Mouse (Mus musculus) G1E (cell line): Measurements from ENCODE around the gene P2ry2. TPM values are rescaled to one million over a fixed set of nuclear protein-coding genes. Genes with fewer than 3 reads are reported as not detected.

Source experiments
- ATAC-seq: 2 replicates; pipeline ENCODE4 v1.8.0; 2016; ENCODE audit warnings: mild to moderate bottlenecking; ENCODE audit not compliant: insufficient number of reproducible peaks, poor library complexity, low FRiP score, severe bottlenecking; ENCODE audit errors: extremely low read depth
- DNase-seq: peaks from one replicate; pipeline ENCODE4 v3.0.0; 2012; ENCODE audit warnings: low spot score
- H3K27me3 ChIP-seq: 2 replicates; pipeline ENCODE4 v1.6.1; 2012; ENCODE audit warnings: mild to moderate bottlenecking, low read length, inconsistent platforms; ENCODE audit not compliant: insufficient read depth
- H3K36me3 ChIP-seq: replicated peaks from 2 replicates; pipeline ENCODE3; 2012; ENCODE audit warnings: mild to moderate bottlenecking, inconsistent platforms
- H3K4me1 ChIP-seq: 2 replicates; pipeline ENCODE4 v1.6.1; 2012; ENCODE audit warnings: low read depth, low read length, inconsistent platforms, mixed read lengths; ENCODE audit not compliant: insufficient read depth
- H3K4me3 ChIP-seq: 2 replicates; pipeline ENCODE4 v1.5.1; 2012; ENCODE audit warnings: low read depth, mild to moderate bottlenecking, inconsistent platforms, low read length, moderate library complexity, mixed read lengths
- H3K9me3 ChIP-seq: replicated peaks from 2 replicates; pipeline ENCODE4 v1.6.1; 2012; ENCODE audit warnings: inconsistent platforms
- CTCF ChIP-seq: IDR thresholded peaks from 2 replicates; pipeline ENCODE4 v1.5.1; 2012; ENCODE audit warnings: low read depth, low read length, inconsistent platforms, mixed read lengths
- GATA1 ChIP-seq: IDR thresholded peaks from 2 replicates; pipeline ENCODE4 v1.6.1; 2012; ENCODE audit warnings: borderline replicate concordance, low read length, inconsistent platforms, mixed read lengths
- GATA2 ChIP-seq: IDR thresholded peaks from 2 replicates; pipeline ENCODE4 v1.6.1; 2012; ENCODE audit warnings: low read depth, low read length, inconsistent platforms, borderline replicate concordance
- POLR2AphosphoS5 ChIP-seq: IDR thresholded peaks from 2 replicates; pipeline ENCODE4 v1.6.1; 2012; ENCODE audit warnings: low read depth, low read length, inconsistent platforms; ENCODE audit not compliant: insufficient replicate concordance
- TAL1 ChIP-seq: conservative IDR thresholded peaks from 2 replicates; pipeline ENCODE4 v1.6.1; 2012; ENCODE audit warnings: low read depth, low read length, inconsistent platforms, mixed read lengths
- polyA plus RNA-seq: library from polyadenylated mRNA; stranded (reverse); fragments of >175 nt; gene quantifications from 2 replicates; pipeline ENCODE4 v1.2.3, GENCODE M21; 2012
- total RNA-seq, 2 experiments: library from RNA; stranded (forward) in 1 of 2; stranded (reverse) in 1 of 2; fragments of 200-1000 nt in 1 of 2; fragments of >200 nt in 1 of 2; fragmentation: Nextera tagmentation in 1 of 2; gene quantifications; 2 replicates each; pipeline ENCODE4 v1.2.3; 2014 to 2017

The P2ry2 gene
- total and polyA plus RNA-seq, 3 experiments, result 0.27 TPM; not detected in 2

DNA sequence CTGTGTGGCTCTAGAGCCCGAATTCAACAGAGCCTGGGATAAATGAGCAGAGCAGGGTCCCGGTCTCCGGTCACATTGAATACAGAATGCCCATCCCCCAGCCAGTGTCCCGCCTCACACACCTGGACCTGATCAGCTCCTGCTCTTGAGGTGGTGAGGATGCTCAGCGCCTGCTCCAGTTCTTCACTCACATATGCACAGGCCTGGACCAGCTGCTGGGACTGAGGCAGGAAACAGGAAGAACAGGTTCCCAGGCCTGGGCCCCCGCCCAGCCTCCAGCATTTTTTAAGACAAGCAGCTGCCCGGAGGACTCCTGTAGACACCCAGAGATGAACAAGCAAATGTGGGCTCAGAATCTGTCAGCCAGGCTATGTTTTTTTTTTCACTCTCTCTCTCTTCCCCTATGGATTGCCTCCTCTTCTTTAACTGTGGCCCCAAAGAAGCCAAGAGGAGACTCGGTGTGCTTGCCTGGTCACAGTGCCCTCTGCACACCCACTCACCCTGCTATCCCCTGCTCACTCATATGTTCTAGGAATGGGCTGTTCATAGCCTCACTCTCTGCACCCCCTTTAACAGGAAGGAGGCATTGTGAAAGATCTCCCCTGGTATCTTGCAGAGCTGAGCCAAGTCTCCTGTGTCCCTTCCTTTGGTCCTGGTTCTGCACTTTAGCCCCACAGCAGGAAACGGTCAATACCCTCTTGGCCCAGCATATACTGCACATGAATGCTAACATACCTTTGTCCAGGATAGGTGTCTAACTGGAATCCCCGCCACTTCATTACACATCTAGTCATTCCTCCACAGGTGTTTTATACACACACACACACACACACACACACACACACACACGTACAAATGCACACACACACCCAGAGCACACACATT lies 9.0 kb downstream of the P2ry2 start:
- DNase-seq (no peak), ATAC-seq (no peak)
- Histone ChIP-seq H3K4me3 (no peak overlapping the region), H3K36me3 (no peaks in the 10 kb centered on the region), H3K27me3 (peaks cover 14% of the 10 kb centered on the region), H3K9me3 (no peaks in the 10 kb centered on the region), H3K4me1 (no peaks in the 10 kb centered on the region)
- TF ChIP-seq TAL1 (no peak), GATA2 (no peak), POLR2AphosphoS5 (no peak), CTCF (no peak), GATA1 (no peak)

- H3K9me3 ChIP-seq, result no peaks in the 10 kb centered on the region
- H3K36me3 ChIP-seq, result no peaks in the 10 kb centered on the region
- peaks cover 20% of the 10 kb centered on the region for H3K27me3 ChIP-seq
- no peak for ATAC-seq
- H3K4me3 ChIP-seq, result no peak overlapping the region
- DNase-seq, result no peak
- H3K4me1 ChIP-seq, result no peaks in the 10 kb centered on the region
- TF ChIP-seq TAL1 (no peak), GATA1 (no peak), POLR2AphosphoS5 (no peak), GATA2 (no peak), CTCF (no peak)
Observed at GRCm38 (mm10) chr7:101002274-101002673, 10.4 kb downstream of the P2ry2 start.

- DNase-seq, result no peak
Observed at GRCm38 (mm10) chr7:100999623-101000022, 13.0 kb downstream of the P2ry2 start.

GRCm38 (mm10) chr7:100998578-100998960 lies 14.1 kb downstream of the P2ry2 start:
- Histone ChIP-seq H3K4me3 (no peak overlapping the region), H3K9me3 (no peaks in the 10 kb centered on the region), H3K36me3 (no peaks in the 10 kb centered on the region), H3K27me3 (peaks cover 14% of the 10 kb centered on the region), H3K4me1 (no peaks in the 10 kb centered on the region)
- no peak for DNase-seq
- no peak for ATAC-seq
- TF ChIP-seq CTCF, result no peak
- no peak for TF ChIP-seq GATA1
- TF ChIP-seq POLR2AphosphoS5, result no peak
- TF ChIP-seq GATA2, result no peak
- TF ChIP-seq TAL1, result no peak

More at GRCm38 (mm10) chr7:100999623-101000022, 13.0 kb downstream of the P2ry2 start:
- Histone ChIP-seq H3K36me3 (no peaks in the 10 kb centered on the region), H3K27me3 (peaks cover 13% of the 10 kb centered on the region; the same call in 1 of the 2 replicates), H3K9me3 (no peaks in the 10 kb centered on the region), H3K4me1 (no peaks in the 10 kb centered on the region), H3K4me3 (no peak overlapping the region)
- TF ChIP-seq GATA1 (no peak), GATA2 (no peak), POLR2AphosphoS5 (no peak), CTCF (no peak), TAL1 (no peak)
- no peak for ATAC-seq

DNA sequence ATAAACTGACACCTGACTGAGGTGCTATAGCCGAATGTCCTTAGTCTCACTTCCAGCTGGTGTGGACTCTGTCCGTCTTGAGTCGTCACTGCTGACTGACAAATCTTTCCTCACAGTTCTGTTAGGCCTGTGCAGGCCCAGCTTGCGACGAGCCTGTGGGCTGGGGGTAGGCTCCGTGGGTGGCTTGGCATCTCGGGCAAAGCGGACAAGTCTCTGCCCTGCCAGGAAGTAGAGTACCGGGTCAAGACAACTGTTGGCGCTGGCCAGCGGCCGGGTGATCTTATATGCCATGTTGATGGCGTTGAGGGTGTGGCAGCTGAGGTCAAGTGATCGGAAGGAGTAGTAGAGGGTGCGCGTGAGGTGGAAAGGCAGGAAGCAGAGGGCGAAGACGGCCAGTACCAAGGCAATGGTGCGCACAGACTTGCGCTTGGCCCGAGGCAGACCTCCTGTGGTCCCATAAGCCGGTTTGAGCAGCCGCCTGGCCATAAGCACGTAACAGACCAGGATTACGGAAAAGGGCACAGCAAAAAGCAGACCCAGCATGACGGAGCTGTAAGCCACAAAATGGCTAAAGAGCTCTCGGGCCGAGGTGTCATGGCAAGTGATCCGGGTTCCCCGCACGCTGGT lies 14.6 kb downstream of the P2ry2 start:
- H3K9me3 ChIP-seq, result no peaks in the 10 kb centered on the region
- peaks cover 17% of the 10 kb centered on the region for H3K27me3 ChIP-seq
- no peak overlapping the region for H3K4me3 ChIP-seq
- H3K4me1 ChIP-seq, result no peaks in the 10 kb centered on the region
- H3K36me3 ChIP-seq, result no peaks in the 10 kb centered on the region
- TF ChIP-seq TAL1 (no peak), GATA1 (no peak), POLR2AphosphoS5 (no peak), GATA2 (no peak), CTCF (no peak)
- DNase-seq (no peak), ATAC-seq (no peak)

GRCm38 (mm10) chr7:100997215-100997614 lies 15.5 kb downstream of the P2ry2 start:
- TF ChIP-seq TAL1, result no peak
- TF ChIP-seq CTCF, result no peak
- no peak for TF ChIP-seq GATA2
- no peak for TF ChIP-seq GATA1
- DNase-seq (no peak), ATAC-seq (no peak)
- Histone ChIP-seq H3K36me3 (no peaks in the 10 kb centered on the region), H3K4me3 (no peak overlapping the region), H3K4me1 (no peaks in the 10 kb centered on the region), H3K9me3 (no peaks in the 10 kb centered on the region), H3K27me3 (peaks cover 17% of the 10 kb centered on the region)
